Mouse (Mus musculus): Measurements from ENCODE around the gene Ghitm.
"Not testable (repeated sequence)": the region's sequence is repeated elsewhere in the genome, so short reads cannot be mapped to it uniquely, and the experiment has no call there.

Gene Ghitm

GRCm38 (mm10) chr14:37135127-37135593, at the start of gene Ghitm:
TSS of gene Ghitm (minus strand) at chr14:37135272.
- peak; percentile 90 for DNase-seq (ENCODE audit: low spot score)

- no peak for DNase-seq (ENCODE audit: low spot score)
Measured at GRCm38 (mm10) chr14:37184871-37185270, 49.8 kb upstream of the Ghitm start.

DNA sequence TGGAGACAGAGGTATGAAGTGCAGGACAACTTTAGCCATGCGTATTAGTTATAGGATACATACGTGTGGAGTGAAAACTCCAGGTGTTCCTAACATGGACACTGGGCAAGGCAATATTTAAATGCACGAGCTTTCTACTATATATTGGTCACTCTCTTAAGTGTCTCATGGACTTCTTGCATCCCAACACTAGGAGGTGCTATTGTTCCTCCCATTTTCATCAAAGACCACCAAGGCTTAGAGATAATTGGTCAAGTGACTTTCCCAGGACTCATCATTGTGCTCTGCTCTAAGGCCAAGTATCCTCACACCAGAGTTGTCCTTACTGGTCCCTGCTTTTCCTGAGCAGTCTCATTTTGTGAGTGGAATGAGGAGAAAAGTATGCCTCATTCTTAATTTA, 39.4 kb upstream of the Ghitm start:
- DNase-seq (ENCODE audit: low spot score): no peak

GRCm38 (mm10) chr14:37165266-37165926, 30.3 kb upstream of the Ghitm start:
- peak; percentile 1 for DNase-seq (ENCODE audit: low spot score)

DNA sequence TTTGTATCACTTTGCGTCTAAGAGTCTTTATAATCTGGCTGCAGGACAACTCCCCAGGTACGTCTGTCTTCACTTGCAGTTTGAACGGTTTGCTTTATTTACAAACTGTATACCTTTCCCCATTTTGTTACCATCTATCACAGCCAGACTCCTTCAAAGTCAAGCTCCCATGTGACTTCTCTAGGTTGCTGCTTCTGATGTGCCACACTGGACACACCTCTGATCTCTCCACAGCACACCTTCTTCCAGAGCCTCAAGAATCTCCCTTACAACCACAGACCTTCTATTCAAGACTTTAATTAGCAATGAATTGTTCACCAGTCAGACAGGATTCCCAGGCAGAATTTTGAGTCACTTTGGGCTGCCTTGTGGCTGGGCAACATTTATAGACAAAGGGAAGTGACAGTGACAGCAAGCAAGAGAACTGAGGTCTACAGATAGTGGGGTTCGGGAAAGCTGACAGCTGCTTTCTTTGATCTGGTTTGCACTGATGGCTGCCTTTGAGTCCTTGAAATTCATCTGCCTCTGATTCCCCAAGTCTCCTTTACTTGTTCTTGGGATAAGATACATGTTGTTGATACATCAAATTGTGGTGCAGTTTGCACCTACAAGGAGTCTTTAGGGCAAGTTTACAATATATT, 29.4 kb upstream of the Ghitm start:
- DNase-seq (ENCODE audit: low spot score): no peak

GRCm38 (mm10) chr14:37163277-37163956, 28.3 kb upstream of the Ghitm start:
- no peak for DNase-seq (ENCODE audit: low spot score)

DNA sequence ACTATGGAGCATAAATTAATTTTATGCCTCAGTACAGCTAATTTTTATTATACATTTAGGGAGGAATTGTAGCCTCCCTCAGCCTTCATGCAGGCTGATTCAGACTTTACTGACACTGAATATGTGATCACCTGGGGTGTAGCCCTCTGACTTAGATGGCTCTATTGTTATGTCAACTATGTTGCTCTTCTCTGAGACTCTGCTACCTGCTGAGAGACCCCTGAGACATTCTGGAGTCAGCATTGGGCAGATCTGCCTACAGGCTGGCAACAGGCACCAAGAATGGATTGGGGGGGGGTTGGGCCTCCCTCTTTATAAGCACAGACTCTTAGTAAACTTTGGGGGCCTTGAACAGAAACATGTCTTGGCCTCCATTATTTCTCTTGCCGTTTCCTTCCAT, 19.3 kb upstream of the Ghitm start:
- DNase-seq (ENCODE audit: low spot score): no peak

- DNase-seq (ENCODE audit: low spot score): no peak
Measured at GRCm38 (mm10) chr14:37139051-37139710, 4.1 kb upstream of the Ghitm start.

GRCm38 (mm10) chr14:37137596-37137995, 2.5 kb upstream of the Ghitm start:
- not testable (repeated sequence) for DNase-seq (ENCODE audit: low spot score)

- no peak for DNase-seq (ENCODE audit: low spot score)
Measured at GRCm38 (mm10) chr14:37136110-37136509, 1.0 kb upstream of the Ghitm start.

DNA sequence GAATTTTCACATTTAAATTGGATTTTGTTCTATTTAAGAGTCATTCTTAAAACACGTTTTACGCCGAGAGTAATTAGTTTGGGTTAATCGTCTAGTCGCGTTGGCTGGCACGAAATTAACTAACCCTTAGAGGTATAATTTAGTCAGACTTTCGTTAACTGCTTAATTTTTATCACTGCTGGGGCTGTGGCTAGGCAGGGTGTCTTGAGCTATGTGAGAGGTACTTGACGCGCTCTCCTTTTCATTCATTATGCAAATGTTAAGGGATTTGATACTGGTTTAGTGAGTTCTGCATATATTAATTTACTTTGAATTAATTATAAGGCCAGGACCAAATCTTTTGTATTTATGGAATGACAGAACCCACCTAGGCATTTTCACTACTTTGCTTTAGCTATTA, 599 bp upstream of the Ghitm start:
- DNase-seq (ENCODE audit: low spot score): no peak

DNA sequence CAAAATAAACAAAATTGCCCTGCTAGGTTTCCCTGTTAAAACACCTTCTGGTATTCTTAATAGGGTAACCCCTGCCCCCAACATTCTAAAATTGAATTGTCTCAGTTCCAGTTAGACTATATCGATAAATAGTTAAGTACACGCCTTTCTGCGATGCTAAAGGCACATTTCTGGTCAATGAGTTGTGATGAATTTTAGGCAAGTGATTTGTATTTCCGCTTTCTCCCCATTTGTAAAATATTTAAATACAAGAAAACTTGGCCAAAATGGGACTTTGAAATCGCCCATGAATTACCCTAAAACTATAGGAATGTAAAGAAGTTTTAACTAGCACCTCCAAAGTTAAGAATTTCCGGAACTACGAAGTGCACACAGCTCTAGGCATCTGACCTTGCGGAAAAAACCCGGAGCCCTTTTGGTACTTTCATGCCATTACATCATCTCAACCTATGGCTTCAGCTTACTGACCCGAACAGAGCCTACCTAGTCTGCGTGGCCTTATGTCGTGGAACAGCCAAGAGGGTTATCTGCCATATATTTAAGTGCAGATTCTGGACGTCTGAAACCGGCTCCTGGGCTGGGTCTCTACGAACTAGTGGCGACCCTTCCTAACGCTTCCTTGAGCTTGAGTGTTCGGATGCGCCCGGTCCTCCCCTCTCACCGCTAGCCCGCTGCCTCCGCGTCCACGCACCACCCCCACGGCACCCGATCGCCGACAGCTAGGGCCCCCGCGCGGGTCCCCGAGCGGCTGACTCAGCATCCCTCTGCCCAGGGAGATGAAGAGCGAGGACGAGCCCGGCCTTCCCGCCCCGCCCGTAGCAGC, 557 bp downstream of the Ghitm start:
- no peak for DNase-seq (ENCODE audit: low spot score)

DNA sequence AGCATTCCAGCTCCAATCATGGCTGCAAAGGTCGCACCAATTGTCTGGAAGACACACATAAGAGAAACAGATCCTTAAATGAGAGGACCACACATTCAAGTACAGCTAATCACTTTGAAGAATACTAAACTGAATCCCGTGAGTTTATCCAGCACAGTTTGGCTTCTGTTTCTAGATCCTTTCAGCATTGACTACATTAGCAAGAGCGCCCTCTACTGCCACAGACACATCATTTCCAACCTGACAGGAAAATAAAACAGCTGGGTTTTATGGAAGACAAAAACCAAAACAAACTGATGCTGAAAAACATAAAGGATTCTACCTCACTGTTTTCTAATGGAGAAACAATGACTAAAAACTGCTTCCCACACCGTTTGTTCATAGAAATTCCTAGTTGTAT, 7.4 kb downstream of the Ghitm start:
- DNase-seq (ENCODE audit: low spot score): peak; percentile 14

- no peak for DNase-seq (ENCODE audit: low spot score)
Measured at GRCm38 (mm10) chr14:37119233-37119632, 15.8 kb downstream of the Ghitm start.

DNA sequence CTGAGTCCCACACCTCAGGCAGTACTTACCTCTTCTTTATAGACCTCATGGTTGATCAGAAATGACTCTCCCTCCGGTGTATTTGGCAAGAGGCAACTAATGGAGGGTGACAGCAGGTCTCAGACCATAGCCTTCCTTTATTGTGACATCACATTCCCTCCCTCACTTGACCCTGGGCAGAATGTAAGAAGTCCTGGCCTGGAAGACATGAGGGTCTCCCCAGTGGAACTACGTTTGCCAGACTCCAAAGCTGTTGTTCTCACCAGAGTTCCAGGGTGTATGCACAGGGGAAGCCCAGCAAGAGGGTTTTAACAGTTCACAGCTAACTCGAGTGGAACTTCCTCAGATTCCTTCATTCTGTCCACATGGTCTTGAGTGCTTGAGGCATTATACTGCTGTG, 21.1 kb downstream of the Ghitm start, which contains the start of gene 2610528A11Rik:
2610528A11Rik (minus strand) TSS at position 101 of the 400 bp plus-strand sequence.
- DNase-seq (ENCODE audit: low spot score): no peak

DNA sequence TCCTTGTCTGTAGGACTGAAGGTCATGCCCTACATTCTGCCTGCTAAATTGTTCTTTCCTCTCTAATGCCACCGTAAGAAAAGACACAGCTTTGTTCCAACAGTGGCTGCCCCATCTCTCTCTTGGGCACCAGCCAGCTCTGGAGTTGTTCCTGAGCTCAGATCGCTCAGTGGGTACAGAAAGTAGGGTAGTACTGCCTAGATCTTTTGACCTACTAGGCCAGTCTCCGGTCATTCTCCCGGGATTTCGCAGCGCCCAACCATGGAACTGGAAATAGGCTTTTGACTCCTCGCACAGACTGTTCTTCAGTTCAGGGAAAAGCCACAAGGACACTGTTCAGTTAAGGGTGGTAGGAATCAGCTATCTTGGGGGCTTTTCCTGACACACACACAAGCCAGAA, 22.1 kb downstream of the Ghitm start:
- no peak for DNase-seq (ENCODE audit: low spot score)

GRCm38 (mm10) chr14:37111371-37111770, 23.7 kb downstream of the Ghitm start:
- DNase-seq (ENCODE audit: low spot score): no peak

DNA sequence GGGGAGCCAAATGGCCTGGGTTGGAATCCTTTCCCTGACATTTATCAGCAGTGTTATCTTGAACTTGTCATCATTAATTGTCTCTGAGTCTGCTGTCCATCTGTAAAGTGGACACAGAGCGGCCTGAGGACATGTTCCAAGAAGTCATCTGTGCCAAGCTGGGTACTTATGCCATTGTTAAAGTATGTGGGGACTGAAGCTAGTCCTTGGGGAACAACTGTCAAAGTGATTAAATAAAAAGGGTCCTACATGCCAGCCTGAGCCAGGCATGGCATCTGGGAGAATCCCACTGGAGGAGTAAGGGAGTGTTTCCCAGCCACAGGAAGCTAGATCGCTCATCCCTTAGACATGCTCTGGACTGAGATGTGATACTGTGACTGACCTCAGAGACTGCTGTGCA, 24.6 kb downstream of the Ghitm start:
- DNase-seq (ENCODE audit: low spot score): no peak

- DNase-seq (ENCODE audit: low spot score): no peak
Measured at GRCm38 (mm10) chr14:37109975-37110374, 25.1 kb downstream of the Ghitm start.

- no peak for DNase-seq (ENCODE audit: low spot score)
Measured at GRCm38 (mm10) chr14:37109460-37109859, 25.6 kb downstream of the Ghitm start.

DNA sequence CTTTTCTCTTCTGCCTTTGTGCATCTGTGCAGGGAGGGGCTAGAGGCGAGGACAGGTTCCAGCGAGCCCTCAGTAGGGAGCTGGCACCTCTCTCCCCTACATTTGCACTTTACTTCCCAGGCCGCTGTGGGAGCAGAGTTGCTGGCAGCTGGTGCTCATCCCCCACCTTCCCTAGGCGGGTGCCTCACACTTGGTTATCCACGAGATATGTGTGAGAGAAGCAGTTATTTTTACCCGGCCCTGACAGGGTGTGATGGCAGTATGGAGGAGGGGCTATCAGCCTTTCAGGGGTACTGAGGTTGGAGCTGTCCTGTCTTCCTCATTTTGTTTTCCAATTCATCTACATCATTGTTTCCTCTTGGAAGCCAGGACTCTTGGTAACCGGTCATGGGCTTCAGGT, 29.2 kb downstream of the Ghitm start:
- no peak for DNase-seq (ENCODE audit: low spot score)

GRCm38 (mm10) chr14:37104747-37105146, 30.3 kb downstream of the Ghitm start:
- peak; percentile 12 for DNase-seq (ENCODE audit: low spot score)

All from ovary, postnatal 14 days (tissue).